Mouse (Mus musculus) lung, postnatal 0 days (tissue): ENCODE measurements at regions not wholly inside any gene's neighbourhood (a gene's known extent, or its start where the extent isn't known, plus 50 kb on each side); places are given as distances from the start of the nearest gene placed in this dataset.

Experiments used
- CTCF ChIP-seq: IDR thresholded peaks from 2 replicates; pipeline ENCODE4 v1.5.1; 2016; ENCODE audit warnings: antibody characterized with exemption, mild to moderate bottlenecking
- EP300 ChIP-seq: IDR thresholded peaks from 2 replicates; pipeline ENCODE4 v1.6.1; 2016; ENCODE audit warnings: antibody characterized with exemption, mild to moderate bottlenecking, control low read depth

DNA sequence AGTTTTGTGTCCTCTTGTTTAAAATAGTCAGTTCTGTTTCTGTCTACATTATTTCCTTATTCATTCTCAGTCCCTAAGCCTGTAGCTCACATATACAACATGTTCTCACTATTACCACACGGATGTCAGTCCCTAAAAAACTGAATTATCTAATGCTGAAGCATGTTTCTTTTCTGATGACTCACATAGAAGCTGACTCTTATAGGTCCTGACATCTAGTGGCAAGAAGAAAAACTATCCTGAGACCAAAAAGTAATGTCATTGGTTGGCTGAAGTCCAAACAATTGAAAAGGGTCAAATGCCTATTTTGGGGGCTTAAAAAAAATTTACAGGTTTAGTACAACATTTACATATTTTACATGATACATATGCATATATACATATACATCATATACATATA lies 551.3 kb upstream of the Tenm3 start:
- TF ChIP-seq CTCF (no peak), EP300 (no peak)
